Mouse (Mus musculus) erythroblast, embryonic 14.5 days (primary cell): ENCODE data around the gene Tmem9b. TPM values are rescaled to one million over a fixed set of nuclear protein-coding genes. Genes with fewer than 3 reads are reported as not detected.

Experiments
- H3K27me3 ChIP-seq: 2 replicates; pipeline ENCODE4 v1.6.1; 2012; ENCODE audit warnings: inconsistent platforms; ENCODE audit not compliant: control insufficient read depth
- H3K36me3 ChIP-seq: 2 replicates; pipeline ENCODE4 v1.6.1; 2012; ENCODE audit warnings: mild to moderate bottlenecking, inconsistent platforms; ENCODE audit not compliant: control insufficient read depth
- H3K4me1 ChIP-seq: 2 replicates; pipeline ENCODE4 v1.6.1; 2012; ENCODE audit warnings: inconsistent platforms; ENCODE audit not compliant: control insufficient read depth
- H3K4me3 ChIP-seq: replicated peaks from 2 replicates; pipeline ENCODE3; 2012; ENCODE audit warnings: moderate library complexity, mild to moderate bottlenecking, inconsistent platforms
- H3K9me3 ChIP-seq: 2 replicates; pipeline ENCODE4 v1.6.1; 2012; ENCODE audit warnings: low read length, inconsistent platforms, mixed read lengths; ENCODE audit not compliant: control insufficient read depth
- GATA1 ChIP-seq: IDR thresholded peaks from 2 replicates; pipeline ENCODE4 v1.6.1; 2012; ENCODE audit warnings: low read length, inconsistent platforms, mixed read lengths
- TAL1 ChIP-seq: IDR thresholded peaks from 3 replicates; pipeline ENCODE4 v1.6.1; 2012; ENCODE audit warnings: low read length, inconsistent platforms, mixed read lengths
- polyA plus RNA-seq: library from polyadenylated mRNA; stranded (reverse); fragments of >175 nt; gene quantifications from 2 replicates; pipeline ENCODE4 v1.2.3, GENCODE M21; 2012

Tmem9b gene
- polyA plus RNA-seq, 1 experiment = 0.51 TPM

- Histone ChIP-seq H3K4me3 (no peak overlapping the region), H3K9me3 (peaks cover 19% of the 10 kb centered on the region), H3K4me1 (no peaks in the 10 kb centered on the region), H3K27me3 (no peaks in the 10 kb centered on the region), H3K36me3 (no peaks in the 10 kb centered on the region)
- TF ChIP-seq GATA1 = no peak
- TF ChIP-seq TAL1 = no peak
Observed at GRCm38 (mm10) chr7:109719286-109719685, 33.4 kb downstream of the Tmem9b start.

DNA sequence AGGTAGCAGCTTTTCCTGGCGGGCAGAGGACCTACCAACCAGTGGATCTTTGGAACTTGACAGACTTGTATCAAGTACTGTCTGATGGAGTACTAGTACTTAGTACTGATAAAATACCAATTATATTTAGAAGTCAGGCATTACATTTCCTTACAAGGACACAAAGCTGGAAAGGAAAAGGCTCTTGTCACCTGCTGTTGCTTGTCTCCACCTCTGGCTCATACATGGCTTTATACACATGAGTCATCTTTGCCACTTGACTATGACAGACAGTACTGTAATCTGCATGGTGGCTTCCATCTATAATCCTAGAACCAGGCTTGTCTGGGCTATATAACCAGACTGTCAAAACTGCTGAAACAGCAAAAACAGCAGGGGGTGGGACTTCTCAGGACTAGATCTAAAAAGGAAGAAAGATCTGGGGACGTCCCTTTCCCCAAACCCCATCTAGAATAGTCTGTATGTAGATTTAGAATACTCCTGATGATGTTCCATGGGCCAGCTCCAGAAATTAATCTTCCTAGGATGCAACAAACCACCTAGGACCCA, 39.2 kb downstream of the Tmem9b start:
- TF ChIP-seq GATA1 (no peak), TAL1 (no peak)
- H3K27me3 ChIP-seq = no peaks in the 10 kb centered on the region
- no peaks in the 10 kb centered on the region for H3K9me3 ChIP-seq
- H3K36me3 ChIP-seq = peaks cover 51% of the 10 kb centered on the region
- no peak overlapping the region for H3K4me3 ChIP-seq
- H3K4me1 ChIP-seq = peaks cover 4% of the 10 kb centered on the region

DNA sequence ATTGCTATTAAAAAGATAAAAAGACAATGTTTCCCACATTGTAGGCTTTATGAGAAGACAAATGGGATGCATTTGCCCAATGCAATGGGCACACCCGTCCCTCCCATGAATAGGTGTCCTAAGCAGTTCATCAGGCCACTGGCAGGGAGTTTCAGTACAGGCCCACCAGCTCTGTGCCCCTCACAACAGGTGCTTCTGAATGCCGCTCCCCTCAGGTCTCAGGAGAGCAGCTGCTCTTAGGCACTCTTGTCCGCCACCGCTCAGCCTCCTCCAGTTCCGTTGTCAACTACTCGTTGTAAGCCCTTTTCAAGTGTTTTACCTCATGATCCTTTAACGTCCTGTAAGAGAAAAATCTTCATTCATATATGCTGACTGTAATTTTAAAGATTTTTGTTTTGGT, 40.5 kb downstream of the Tmem9b start:
- no peaks in the 10 kb centered on the region for H3K9me3 ChIP-seq
- no peak for TF ChIP-seq GATA1
- TF ChIP-seq TAL1 = no peak

DNA sequence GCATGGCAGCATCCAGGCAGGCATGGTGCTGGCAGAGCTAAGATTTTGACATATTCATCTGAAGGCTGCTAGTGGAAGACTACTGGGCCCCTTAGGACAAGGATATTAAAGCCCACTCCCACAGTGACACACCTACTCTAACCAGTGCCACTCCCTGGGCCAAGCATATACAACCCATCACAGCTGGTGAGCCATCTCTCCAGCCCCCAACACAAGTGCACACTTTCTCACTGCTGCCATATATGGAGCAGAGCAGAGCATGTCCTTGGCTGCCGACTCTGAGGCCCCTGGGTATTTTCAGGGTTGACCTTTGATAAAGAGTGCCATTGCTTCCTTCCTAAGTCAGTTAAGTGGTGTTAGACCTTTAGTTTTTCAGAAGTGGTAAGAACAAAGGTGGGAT, 42.6 kb downstream of the Tmem9b start:
- H3K4me1 ChIP-seq = peaks cover 30% of the 10 kb centered on the region
- TF ChIP-seq TAL1 (no peak), GATA1 (no peak)
- H3K9me3 ChIP-seq = no peaks in the 10 kb centered on the region
- no peaks in the 10 kb centered on the region for H3K27me3 ChIP-seq
- no peak overlapping the region for H3K4me3 ChIP-seq
- peaks cover 82% of the 10 kb centered on the region for H3K36me3 ChIP-seq

More for the DNA sequence above, 40.5 kb downstream of the Tmem9b start:
- Histone ChIP-seq H3K36me3 (peaks cover 64% of the 10 kb centered on the region), H3K27me3 (no peaks in the 10 kb centered on the region), H3K4me1 (peaks cover 12% of the 10 kb centered on the region), H3K4me3 (no peak overlapping the region)

DNA sequence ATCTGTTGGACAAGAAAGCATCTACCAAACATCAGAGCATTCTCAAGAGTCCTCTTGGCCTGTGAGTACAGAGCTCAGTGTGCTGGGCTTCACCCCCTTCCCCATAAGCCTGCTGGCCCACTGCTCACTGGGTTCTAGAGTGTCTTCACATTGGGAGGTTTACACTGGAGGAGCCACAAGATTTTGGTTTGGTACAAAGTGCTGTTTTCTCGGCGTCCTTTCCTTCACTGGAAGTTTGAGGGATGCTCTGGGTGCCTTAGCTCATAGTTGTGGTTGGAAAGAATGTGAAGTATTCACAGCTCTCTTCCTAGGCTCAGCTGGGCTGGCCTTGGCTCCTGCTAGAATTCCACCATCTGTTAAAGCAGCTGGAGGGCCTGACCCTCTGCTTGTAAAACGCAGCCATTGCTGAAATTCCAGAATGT, 43.7 kb downstream of the Tmem9b start:
- Histone ChIP-seq H3K4me3 (no peak overlapping the region), H3K27me3 (no peaks in the 10 kb centered on the region), H3K4me1 (peaks cover 41% of the 10 kb centered on the region), H3K9me3 (no peaks in the 10 kb centered on the region), H3K36me3 (peaks cover 82% of the 10 kb centered on the region)
- TF ChIP-seq TAL1 = no peak
- TF ChIP-seq GATA1 = no peak

DNA sequence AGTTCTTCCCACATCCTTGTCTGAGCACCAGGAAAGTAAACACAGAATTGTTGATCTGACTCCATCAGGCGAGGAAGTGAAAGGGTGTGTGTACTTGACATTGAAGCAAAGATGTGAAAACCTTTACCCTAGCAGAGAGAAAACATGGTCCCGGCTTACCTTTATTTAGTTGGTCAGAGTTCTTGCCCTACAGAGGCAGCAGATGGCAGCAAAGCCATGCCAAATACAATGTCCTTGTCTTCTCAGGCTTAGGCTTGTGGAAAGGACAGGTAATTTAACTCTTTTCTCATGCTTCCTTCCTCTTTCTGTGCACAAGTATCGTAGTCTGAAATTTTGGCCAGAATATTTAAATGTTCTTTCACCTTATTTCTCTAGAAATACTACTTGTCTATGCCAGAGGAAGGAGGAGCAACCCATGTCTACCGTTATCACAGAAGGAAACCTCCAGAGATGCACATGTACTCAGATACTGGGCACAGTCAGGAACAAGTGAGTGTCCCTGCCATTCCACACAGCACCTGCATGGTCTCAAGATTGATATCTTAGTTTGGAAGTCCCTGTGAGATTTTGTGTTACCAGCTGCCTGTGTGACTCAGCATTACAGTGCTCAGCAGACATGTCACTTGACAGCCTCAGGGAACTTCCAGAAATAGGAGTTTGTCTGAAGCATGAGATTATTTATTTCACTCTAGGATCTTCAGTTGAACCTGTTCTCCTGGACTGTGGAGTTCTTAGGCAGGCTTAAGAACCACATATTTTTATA, 45.5 kb downstream of the Tmem9b start:
- peaks cover 57% of the 10 kb centered on the region for H3K4me1 ChIP-seq
- TF ChIP-seq GATA1 (no peak), TAL1 (no peak)
- peaks cover 68% of the 10 kb centered on the region for H3K36me3 ChIP-seq

GRCm38 (mm10) chr7:109704461-109704860, 48.2 kb downstream of the Tmem9b start:
- H3K4me3 ChIP-seq = peak overlapping the region; percentile 68
- peaks cover 55% of the 10 kb centered on the region for H3K4me1 ChIP-seq
- peaks cover 41% of the 10 kb centered on the region for H3K36me3 ChIP-seq

More for the DNA sequence above, 45.5 kb downstream of the Tmem9b start:
- peaks cover 3% of the 10 kb centered on the region; the same call in 1 of the 2 replicates for H3K9me3 ChIP-seq
- H3K27me3 ChIP-seq = peaks cover 6% of the 10 kb centered on the region; the same call in 1 of the 2 replicates
- no peak overlapping the region for H3K4me3 ChIP-seq

DNA sequence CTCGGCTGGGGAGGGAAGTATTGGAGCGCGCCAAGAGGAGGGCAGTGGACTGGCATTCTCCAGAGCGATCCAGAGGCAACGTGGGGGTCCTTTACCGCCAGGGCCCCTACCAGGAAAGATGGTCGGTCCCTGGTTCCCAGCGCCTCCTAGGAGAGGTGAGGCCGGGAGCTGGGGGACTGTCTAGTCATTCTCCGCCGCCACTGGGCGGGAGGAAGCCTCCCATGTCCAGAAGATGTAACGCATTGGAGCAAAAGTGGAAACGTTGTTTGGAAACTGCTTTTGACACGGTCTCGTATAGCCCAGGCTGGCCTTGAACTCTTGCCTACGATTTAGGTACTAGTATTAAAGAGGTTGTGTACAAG, 48.7 kb downstream of the Tmem9b start:
- Histone ChIP-seq H3K36me3 (peaks cover 36% of the 10 kb centered on the region), H3K4me1 (peaks cover 55% of the 10 kb centered on the region), H3K9me3 (peaks cover 3% of the 10 kb centered on the region; the same call in 1 of the 2 replicates), H3K27me3 (peaks cover 6% of the 10 kb centered on the region; the same call in 1 of the 2 replicates), H3K4me3 (peak overlapping the region; percentile 68)
- TF ChIP-seq GATA1 (no peak), TAL1 (no peak)

More at GRCm38 (mm10) chr7:109704461-109704860, 48.2 kb downstream of the Tmem9b start:
- no peak for TF ChIP-seq GATA1
- no peak for TF ChIP-seq TAL1
- peaks cover 3% of the 10 kb centered on the region; the same call in 1 of the 2 replicates for H3K9me3 ChIP-seq
- peaks cover 6% of the 10 kb centered on the region; the same call in 1 of the 2 replicates for H3K27me3 ChIP-seq
